Mouse (Mus musculus): Measurements from ENCODE around the gene Itga9.

- TF ChIP-seq EP300 (IDR thresholded peaks at IDR 0.05; ENCODE audit: low read depth): no peak
- TF ChIP-seq CTCF (IDR thresholded peaks at IDR 0.05; ENCODE audit: low read depth): peak; percentile 47
Measured at GRCm38 (mm10) chr9:118684343-118684742, 77.9 kb downstream of the Itga9 start.

Measured in liver, embryonic 14.5 days (tissue).